Mouse (Mus musculus): ENCODE data around the gene Kirrel3. TPM values are rescaled to one million over a fixed set of nuclear protein-coding genes. Genes with fewer than 3 reads are reported as not detected.

Gene Kirrel3
- polyA plus RNA-seq, 1 experiment from 2014 or later, result 2.2 TPM

DNA sequence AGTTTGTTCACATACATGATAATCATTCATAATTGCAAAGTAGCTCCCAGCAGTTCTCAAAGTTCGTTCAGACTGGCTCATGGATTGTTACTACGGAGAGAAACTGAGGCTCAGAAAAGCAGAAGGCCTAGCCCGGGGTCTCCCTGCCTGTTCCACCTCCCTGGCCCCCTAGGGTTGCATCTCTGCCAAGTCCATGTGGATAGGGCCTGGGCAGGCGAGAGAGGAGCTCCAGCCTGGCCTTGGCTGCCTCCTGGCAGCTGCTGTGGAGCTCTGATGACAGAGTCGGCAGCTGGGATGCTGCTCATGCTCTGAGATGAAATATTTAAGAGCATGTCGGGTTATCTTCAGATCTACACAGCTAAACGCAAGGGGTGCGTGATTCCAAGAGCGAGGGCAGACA is 459.6 kb downstream of the Kirrel3 start:
- Histone ChIP-seq H3K27ac (no peak overlapping the region), H3K4me1 (peaks cover 5% of the 10 kb centered on the region), H3K4me3 (no peak overlapping the region), H3K9me3 (replicated peaks) (no peaks in the 10 kb centered on the region), H3K27me3 (ENCODE audit: low read depth, poor library complexity, severe bottlenecking) (peaks cover 6% of the 10 kb centered on the region; the same call in 1 of the 2 replicates), H3K36me3 (no peaks in the 10 kb centered on the region)
- 83% methylated on average over 9 of the region's 9 CpGs for WGBS
- DNase-seq (ENCODE audit: low spot score), result no peak

DNA sequence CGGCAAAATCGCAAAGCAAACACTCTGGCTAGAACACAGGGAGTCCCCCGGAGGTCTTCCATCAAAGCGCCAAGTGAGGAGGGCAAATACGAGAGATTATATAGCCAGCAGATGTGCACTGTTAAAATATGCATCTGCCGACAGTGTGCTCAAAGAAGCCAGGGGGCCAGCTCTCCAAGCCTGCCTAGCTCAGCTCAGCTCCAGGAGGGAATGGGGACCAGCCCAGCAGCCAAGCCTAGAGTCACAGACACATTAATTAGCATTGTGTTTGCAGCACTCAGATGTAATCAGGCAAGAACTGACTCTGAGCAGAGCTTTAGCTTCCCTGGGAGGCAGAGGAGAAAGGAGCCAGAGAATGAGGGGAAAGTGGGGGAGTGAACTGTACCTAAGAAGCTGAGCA is 461.6 kb downstream of the Kirrel3 start:
- Histone ChIP-seq H3K4me3 (no peak overlapping the region), H3K36me3 (no peaks in the 10 kb centered on the region), H3K9me3 (replicated peaks) (no peaks in the 10 kb centered on the region), H3K4me1 (peaks cover 13% of the 10 kb centered on the region), H3K27ac (no peak overlapping the region), H3K27me3 (ENCODE audit: low read depth, poor library complexity, severe bottlenecking) (peaks cover 6% of the 10 kb centered on the region; the same call in 1 of the 2 replicates)
- WGBS, result 38% methylated on average over 6 of the region's 6 CpGs
- no peak for DNase-seq (ENCODE audit: low spot score)

- peaks cover 6% of the 10 kb centered on the region; the same call in 1 of the 2 replicates for H3K27me3 ChIP-seq (ENCODE audit: low read depth, poor library complexity, severe bottlenecking)
- no peaks in the 10 kb centered on the region for H3K9me3 ChIP-seq (replicated peaks)
- H3K4me1 ChIP-seq, result peaks cover 13% of the 10 kb centered on the region
- no peak overlapping the region for H3K4me3 ChIP-seq
- H3K27ac ChIP-seq, result no peak overlapping the region
- no peak for DNase-seq (ENCODE audit: low spot score)
- H3K36me3 ChIP-seq, result no peaks in the 10 kb centered on the region
Measured at GRCm38 (mm10) chr9:34947717-34948116, 462.0 kb downstream of the Kirrel3 start.

DNA sequence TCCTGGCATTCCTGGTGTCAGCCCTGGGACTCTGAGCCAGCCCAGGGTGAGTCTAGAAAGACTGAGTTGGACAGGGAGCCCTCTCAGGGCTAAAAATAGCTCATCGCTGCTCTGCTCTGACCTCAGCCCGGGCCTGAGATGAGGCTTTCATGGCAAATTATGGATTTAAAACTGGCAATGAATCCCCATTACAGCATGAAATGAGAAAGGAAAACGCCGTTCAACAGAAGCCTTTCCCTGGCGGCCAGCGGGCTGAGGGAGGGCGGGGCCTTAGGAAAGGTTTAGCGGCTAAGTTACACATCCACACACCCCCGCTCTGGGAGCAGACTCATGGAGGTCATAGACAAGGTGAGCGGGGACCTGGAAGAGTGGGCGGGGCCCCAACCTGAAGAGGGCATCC is 467.7 kb downstream of the Kirrel3 start:
- Histone ChIP-seq H3K36me3 (no peaks in the 10 kb centered on the region), H3K4me3 (no peak overlapping the region), H3K9me3 (replicated peaks) (no peaks in the 10 kb centered on the region), H3K4me1 (peaks cover 14% of the 10 kb centered on the region; the same call in 1 of the 2 replicates), H3K27me3 (ENCODE audit: low read depth, poor library complexity, severe bottlenecking) (no peaks in the 10 kb centered on the region), H3K27ac (no peak overlapping the region)
- no peak for DNase-seq (ENCODE audit: low spot score)
- WGBS, result 72% methylated on average over 11 of the region's 11 CpGs

DNA sequence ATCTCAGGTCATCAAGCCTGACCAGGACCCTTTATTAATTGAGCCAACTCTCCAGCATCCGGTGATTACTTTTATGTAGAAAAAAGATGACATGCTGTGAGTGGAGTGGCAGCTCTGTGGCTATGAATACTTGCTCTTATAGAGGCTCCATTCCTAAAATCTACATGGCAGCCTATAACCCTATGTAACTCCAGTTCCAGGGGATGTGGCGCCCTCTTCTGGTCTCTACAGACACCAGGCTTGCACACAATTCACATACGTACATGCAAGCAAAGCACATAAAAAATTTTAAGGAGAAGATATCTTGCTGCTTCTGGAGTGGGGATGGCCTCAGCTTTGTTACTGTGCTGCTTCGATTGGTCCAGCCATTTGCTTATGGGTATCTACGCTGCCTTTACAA is 468.5 kb downstream of the Kirrel3 start:
- DNase-seq (ENCODE audit: low spot score), result peak; percentile 41
- Histone ChIP-seq H3K4me1 (peaks cover 14% of the 10 kb centered on the region; the same call in 1 of the 2 replicates), H3K9me3 (replicated peaks) (no peaks in the 10 kb centered on the region), H3K36me3 (no peaks in the 10 kb centered on the region), H3K27ac (no peak overlapping the region), H3K27me3 (ENCODE audit: low read depth, poor library complexity, severe bottlenecking) (no peaks in the 10 kb centered on the region), H3K4me3 (no peak overlapping the region)
- WGBS, result 66% methylated on average over 5 of the region's 5 CpGs

DNA sequence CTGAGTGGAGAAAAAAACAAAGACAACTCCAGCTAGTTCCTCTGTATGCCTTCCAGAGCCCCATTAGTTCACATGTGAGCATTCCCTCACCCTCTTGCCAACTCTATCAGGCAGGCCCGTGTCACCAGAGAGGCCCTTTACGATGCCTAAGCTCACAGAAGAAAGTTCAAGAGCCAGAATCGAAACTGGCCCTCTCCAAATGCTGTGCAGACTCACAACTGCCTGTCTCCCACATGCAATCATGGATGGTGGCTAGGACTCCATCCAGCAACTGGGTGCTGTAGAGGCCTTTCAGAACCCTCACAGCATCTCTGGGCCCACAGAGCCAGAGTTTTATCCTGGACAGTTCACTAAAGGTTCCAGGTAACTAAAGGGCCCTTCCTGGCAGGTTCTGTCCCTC is 470.8 kb downstream of the Kirrel3 start:
- H3K9me3 ChIP-seq (replicated peaks), result no peaks in the 10 kb centered on the region
- no peak for DNase-seq (ENCODE audit: low spot score)
- H3K4me3 ChIP-seq, result no peak overlapping the region
- WGBS, result 75% methylated on average over 3 of the region's 3 CpGs
- H3K36me3 ChIP-seq, result no peaks in the 10 kb centered on the region
- H3K27me3 ChIP-seq (ENCODE audit: low read depth, poor library complexity, severe bottlenecking), result 0 out of 2 replicates have a peak, but pooled peaks cover 8% of the 10 kb centered on the region
- H3K27ac ChIP-seq, result no peak overlapping the region
- H3K4me1 ChIP-seq, result peaks cover 12% of the 10 kb centered on the region; the same call in 1 of the 2 replicates

GRCm38 (mm10) chr9:34957691-34958090 is 472.0 kb downstream of the Kirrel3 start:
- WGBS, result 85% methylated on average over 6 of the region's 6 CpGs
- Histone ChIP-seq H3K27me3 (ENCODE audit: low read depth, poor library complexity, severe bottlenecking) (0 out of 2 replicates have a peak, but pooled peaks cover 19% of the 10 kb centered on the region), H3K36me3 (no peaks in the 10 kb centered on the region), H3K27ac (no peak overlapping the region), H3K4me3 (no peak overlapping the region), H3K9me3 (replicated peaks) (no peaks in the 10 kb centered on the region), H3K4me1 (0 out of 2 replicates have a peak, but pooled peaks cover 9% of the 10 kb centered on the region)
- DNase-seq (ENCODE audit: low spot score), result no peak

- no peak for DNase-seq (ENCODE audit: low spot score)
- Histone ChIP-seq H3K4me1 (0 out of 2 replicates have a peak, but pooled peaks cover 9% of the 10 kb centered on the region), H3K27ac (no peak overlapping the region), H3K27me3 (ENCODE audit: low read depth, poor library complexity, severe bottlenecking) (0 out of 2 replicates have a peak, but pooled peaks cover 23% of the 10 kb centered on the region), H3K36me3 (no peaks in the 10 kb centered on the region), H3K9me3 (replicated peaks) (no peaks in the 10 kb centered on the region), H3K4me3 (no peak overlapping the region)
- WGBS, result 88% methylated on average over 5 of the region's 5 CpGs
Measured at GRCm38 (mm10) chr9:34958183-34958830, 472.6 kb downstream of the Kirrel3 start.

DNA sequence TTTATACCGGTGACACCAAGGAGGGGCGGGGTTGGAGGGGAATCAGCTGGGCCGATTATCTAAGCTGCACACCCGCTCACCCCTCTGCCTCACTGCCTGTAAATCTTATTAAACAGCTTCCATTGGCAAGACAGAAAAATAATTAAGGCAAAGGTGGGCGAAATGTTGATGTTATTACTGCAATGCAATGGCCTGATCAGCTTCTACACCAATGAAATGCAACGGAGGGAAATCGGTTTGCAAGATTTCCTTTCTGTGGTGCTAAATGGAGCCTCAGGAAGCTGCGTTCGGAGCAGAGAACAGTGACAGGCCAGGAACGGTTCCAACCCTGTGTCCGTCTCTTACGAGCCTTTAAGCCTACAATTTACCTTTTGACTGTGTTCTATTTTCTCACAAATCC is 475.0 kb downstream of the Kirrel3 start:
- WGBS, result 78% methylated on average over 12 of the region's 12 CpGs
- H3K4me3 ChIP-seq, result no peak overlapping the region
- no peak overlapping the region for H3K27ac ChIP-seq
- H3K27me3 ChIP-seq (ENCODE audit: low read depth, poor library complexity, severe bottlenecking), result 0 out of 2 replicates have a peak, but pooled peaks cover 26% of the 10 kb centered on the region
- H3K4me1 ChIP-seq, result peaks cover 19% of the 10 kb centered on the region
- H3K9me3 ChIP-seq (replicated peaks), result no peaks in the 10 kb centered on the region
- H3K36me3 ChIP-seq, result no peaks in the 10 kb centered on the region
- DNase-seq (ENCODE audit: low spot score), result no peak

- Histone ChIP-seq H3K27me3 (ENCODE audit: low read depth, poor library complexity, severe bottlenecking) (0 out of 2 replicates have a peak, but pooled peaks cover 28% of the 10 kb centered on the region), H3K36me3 (no peaks in the 10 kb centered on the region), H3K9me3 (replicated peaks) (no peaks in the 10 kb centered on the region), H3K4me3 (no peak overlapping the region), H3K27ac (no peak overlapping the region), H3K4me1 (peaks cover 19% of the 10 kb centered on the region)
- WGBS, result 76% methylated on average over 14 of the region's 14 CpGs
- DNase-seq (ENCODE audit: low spot score), result no peak
Measured at GRCm38 (mm10) chr9:34961171-34961570, 475.5 kb downstream of the Kirrel3 start.

- 91% methylated on average over 4 of the region's 4 CpGs for WGBS
- H3K4me3 ChIP-seq, result no peak overlapping the region
- H3K36me3 ChIP-seq, result no peaks in the 10 kb centered on the region
- no peaks in the 10 kb centered on the region for H3K9me3 ChIP-seq (replicated peaks)
- H3K27me3 ChIP-seq (ENCODE audit: low read depth, poor library complexity, severe bottlenecking), result peaks cover 35% of the 10 kb centered on the region; the same call in 1 of the 2 replicates
- DNase-seq (ENCODE audit: low spot score), result no peak
- no peak overlapping the region for H3K27ac ChIP-seq
- H3K4me1 ChIP-seq, result peaks cover 19% of the 10 kb centered on the region
Measured at GRCm38 (mm10) chr9:34962251-34962650, 476.6 kb downstream of the Kirrel3 start.

DNA sequence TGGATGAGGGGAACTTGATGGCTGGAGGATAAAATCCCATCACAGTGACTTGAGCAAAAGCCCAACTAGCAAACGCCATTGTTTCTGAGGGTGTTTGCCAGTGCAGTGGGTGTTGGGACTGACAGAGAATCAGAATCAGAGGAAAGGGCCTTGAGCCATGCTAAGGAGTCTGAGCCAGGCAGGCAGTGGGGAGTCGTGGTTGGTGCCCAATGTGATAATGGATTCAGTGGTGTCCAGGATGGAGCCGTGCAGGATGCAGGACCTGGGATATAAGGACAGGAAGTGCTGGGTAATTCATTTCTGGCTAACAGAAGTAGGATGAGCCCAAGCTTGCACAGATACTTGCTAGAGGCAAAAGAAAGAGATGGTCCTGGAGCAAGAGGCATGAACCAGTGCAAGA is 477.9 kb downstream of the Kirrel3 start:
- H3K27ac ChIP-seq, result no peak overlapping the region
- no peaks in the 10 kb centered on the region for H3K36me3 ChIP-seq
- 82% methylated on average over 3 of the region's 3 CpGs for WGBS
- H3K9me3 ChIP-seq (replicated peaks), result no peaks in the 10 kb centered on the region
- H3K4me1 ChIP-seq, result peaks cover 24% of the 10 kb centered on the region
- H3K27me3 ChIP-seq (ENCODE audit: low read depth, poor library complexity, severe bottlenecking), result peaks cover 38% of the 10 kb centered on the region; the same call in 1 of the 2 replicates
- no peak for DNase-seq (ENCODE audit: low spot score)
- no peak overlapping the region for H3K4me3 ChIP-seq

DNA sequence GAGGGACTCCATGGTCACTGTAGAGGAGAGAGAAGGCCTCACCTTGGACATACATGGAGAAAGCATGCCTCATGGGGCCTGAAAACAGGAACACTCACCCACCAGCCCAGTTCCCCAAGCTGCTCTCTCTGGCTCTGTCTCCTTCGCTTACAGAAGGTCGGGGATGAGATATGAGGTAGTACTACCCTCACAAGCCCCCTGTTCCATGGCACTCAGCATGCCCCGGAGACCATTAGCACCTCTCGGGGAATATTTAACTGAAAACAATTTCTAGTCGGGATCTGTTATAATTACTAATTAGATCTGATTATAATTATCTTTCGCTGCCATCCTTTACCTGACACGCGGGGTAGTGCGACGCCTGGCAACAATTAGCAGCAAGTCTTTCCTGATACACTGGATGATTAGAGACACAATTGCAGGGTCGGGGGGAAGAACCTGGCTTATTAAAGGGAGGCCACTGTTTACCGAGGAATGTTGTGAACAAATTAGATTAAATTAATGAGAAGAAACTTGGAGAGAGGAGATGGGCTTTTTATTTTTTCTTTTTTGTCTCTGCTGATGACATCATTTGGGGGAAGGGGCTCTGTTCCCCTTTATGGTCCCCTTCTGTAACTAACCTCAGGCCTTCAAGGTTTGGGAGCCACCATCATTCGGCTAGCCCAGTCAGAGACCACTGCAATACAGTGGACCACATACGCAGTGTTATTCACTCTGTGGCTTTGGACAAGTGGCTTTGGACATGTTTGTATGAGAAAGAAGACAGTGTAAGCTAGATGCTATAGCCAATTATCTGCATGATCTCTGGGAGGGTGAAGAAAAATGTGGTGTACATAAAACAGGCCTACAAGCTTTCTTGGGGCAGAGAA is 478.7 kb downstream of the Kirrel3 start:
- Histone ChIP-seq H3K27me3 (ENCODE audit: low read depth, poor library complexity, severe bottlenecking) (peaks cover 38% of the 10 kb centered on the region; the same call in 1 of the 2 replicates), H3K36me3 (no peaks in the 10 kb centered on the region), H3K4me3 (no peak overlapping the region), H3K4me1 (peaks cover 24% of the 10 kb centered on the region), H3K27ac (no peak overlapping the region), H3K9me3 (replicated peaks) (no peaks in the 10 kb centered on the region)
- no peak for DNase-seq (ENCODE audit: low spot score)
- WGBS, result 65% methylated on average over 14 of the region's 14 CpGs
